Mouse (Mus musculus) heart, postnatal 36 days (tissue): ENCODE data around the gene Eri3. TPM values are rescaled to one million over a fixed set of nuclear protein-coding genes. Genes with fewer than 3 reads are reported as not detected.

Experiments used
- DNase-seq, 2 experiments: peaks; one replicate each; pipeline ENCODE4 v3.0.0; 2021 to 2022
- intact Hi-C: fragments of 180-260 bp; cut with DNase I; formaldehyde crosslinking; loops from one replicate; pipeline ENCODE4 v1.15.1; 2025
- total RNA-seq, 2 experiments: library from RNA; stranded (reverse); gene quantifications; 2 replicates each; pipeline ENCODE4 v1.2.3; 2021

Gene Eri3
- total RNA-seq, 2 experiments from 2014 or later, result 89.9 to 91.4 TPM

GRCm38 (mm10) chr4:117616600-117616999, 66.4 kb downstream of the Eri3 start:
- no peak for DNase-seq
- intact Hi-C loops, result no loop called here

DNA sequence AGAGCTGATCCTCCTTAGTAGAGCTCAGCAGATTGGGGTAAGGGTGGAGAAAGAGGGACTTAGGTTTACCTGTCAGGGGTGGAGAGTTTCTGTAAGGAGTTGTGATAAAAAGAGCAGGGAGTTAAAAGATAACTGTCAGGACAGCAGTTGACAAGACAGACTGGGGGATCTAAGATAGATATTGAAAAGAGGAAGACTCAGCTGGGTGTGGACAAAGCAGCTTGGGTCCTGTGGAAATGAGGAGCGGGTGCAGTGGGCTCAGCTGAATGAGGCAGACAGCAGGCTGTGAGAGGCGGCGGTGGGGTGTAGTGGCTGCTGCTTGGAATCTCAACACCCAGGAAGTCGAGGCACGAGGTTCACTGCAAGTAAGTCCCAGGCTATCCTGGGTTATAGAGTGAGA, 72.1 kb downstream of the Eri3 start:
- no peak for DNase-seq

DNA sequence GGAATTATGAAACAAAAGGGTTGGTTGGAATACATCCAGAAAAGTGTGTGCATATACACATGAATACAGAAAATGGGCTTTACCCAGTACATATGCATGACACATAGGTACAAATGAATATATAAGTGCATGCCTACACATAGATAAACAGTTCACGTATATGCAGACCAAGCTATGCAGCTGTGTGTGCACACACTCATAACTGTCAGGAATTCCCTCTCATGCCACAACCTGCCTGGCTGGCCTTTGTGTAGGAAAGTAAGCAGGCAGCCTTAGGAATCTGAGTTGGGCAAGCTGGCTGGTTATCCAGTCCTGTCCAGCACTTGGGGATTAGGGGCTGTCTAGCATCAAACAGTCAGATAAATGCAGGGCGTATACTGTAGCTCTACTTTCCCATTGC, 72.9 kb downstream of the Eri3 start:
- intact Hi-C loops, result no loop called here

More for the DNA sequence above, 72.1 kb downstream of the Eri3 start:
- intact Hi-C loops, result no loop called here

GRCm38 (mm10) chr4:117624660-117625059, 74.5 kb downstream of the Eri3 start:
- DNase-seq, result no peak
- intact Hi-C loops, result no loop called here

More for the DNA sequence above, 72.9 kb downstream of the Eri3 start:
- DNase-seq, result no peak

- intact Hi-C loops, result no loop called here
Observed at GRCm38 (mm10) chr4:117628464-117628863, 78.3 kb downstream of the Eri3 start.

DNA sequence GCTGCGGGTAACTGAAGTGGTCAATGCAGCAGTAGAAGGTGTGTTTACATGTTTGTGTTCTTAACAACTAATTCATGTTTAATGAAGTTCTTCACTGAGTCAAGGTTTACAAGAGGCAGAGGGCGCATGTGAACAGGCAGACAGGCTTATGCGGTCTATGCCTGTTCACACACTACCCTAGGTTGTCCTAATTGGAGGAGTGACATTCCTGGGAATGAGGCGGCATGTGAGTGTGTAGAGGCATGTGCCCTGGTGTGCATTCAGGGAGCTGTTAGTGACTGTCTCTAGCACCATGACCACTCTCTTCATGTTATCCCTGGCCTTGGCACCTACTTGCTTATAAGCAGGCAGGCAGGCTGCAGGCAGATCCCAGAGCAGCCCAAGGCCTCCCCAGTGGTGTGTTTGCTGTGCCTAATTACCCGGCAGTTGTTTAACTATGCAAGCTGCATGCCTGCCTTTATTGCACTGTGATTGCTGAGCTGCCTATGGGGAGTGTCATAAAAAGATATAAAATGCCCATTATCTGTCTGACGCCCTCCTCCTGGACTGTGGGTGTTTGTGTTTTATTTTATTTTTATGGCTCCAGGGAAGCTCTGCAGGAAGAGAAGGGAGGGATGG, 80.0 kb downstream of the Eri3 start:
- DNase-seq, result no peak

More at GRCm38 (mm10) chr4:117628464-117628863, 78.3 kb downstream of the Eri3 start:
- no peak for DNase-seq

GRCm38 (mm10) chr4:117633527-117633926, 83.4 kb downstream of the Eri3 start:
- intact Hi-C loops, result no loop called here
- DNase-seq, result no peak

More for the DNA sequence above, 80.0 kb downstream of the Eri3 start:
- intact Hi-C loops, result no loop called here

DNA sequence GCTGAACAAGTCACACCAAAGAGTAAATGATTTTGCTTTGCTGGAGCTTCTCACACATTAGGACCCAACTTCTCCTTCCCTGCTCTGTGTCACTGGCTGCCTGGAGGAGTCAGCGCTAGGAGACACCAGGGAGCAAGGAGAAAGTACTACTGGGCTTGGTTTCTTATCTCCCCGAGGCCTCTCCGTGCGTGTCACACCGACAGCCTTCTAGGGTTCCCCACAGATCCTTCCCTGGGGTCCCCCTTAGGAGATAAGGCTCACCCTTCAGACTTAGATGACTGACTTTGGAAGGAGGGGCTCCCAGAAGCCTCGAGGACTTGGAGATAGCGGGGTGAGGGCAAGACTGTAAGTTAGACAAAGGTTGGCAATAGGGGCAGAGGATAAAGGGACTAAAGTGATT, 84.5 kb downstream of the Eri3 start:
- intact Hi-C loops, result no loop called here
- no peak for DNase-seq

DNA sequence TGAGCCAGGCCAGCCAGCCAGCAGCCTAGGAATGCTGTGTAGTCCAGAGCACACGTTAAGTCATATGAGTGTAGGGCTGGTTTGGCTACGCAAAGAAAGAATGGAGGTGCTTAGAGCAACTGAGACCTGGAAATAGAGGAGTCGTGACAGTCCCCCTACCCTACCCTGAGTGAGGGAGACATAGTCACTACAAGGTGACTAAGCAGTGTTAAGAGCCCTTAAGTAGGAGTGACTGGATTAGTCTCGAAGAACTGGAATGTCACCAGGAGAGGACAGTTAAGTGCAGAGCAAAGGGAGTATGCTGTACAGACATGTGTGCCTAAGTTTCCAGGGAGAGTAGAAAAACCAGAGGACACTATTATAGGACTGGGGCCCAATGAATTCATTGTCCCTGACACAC, 86.0 kb downstream of the Eri3 start:
- no peak for DNase-seq
- intact Hi-C loops, result no loop called here

DNA sequence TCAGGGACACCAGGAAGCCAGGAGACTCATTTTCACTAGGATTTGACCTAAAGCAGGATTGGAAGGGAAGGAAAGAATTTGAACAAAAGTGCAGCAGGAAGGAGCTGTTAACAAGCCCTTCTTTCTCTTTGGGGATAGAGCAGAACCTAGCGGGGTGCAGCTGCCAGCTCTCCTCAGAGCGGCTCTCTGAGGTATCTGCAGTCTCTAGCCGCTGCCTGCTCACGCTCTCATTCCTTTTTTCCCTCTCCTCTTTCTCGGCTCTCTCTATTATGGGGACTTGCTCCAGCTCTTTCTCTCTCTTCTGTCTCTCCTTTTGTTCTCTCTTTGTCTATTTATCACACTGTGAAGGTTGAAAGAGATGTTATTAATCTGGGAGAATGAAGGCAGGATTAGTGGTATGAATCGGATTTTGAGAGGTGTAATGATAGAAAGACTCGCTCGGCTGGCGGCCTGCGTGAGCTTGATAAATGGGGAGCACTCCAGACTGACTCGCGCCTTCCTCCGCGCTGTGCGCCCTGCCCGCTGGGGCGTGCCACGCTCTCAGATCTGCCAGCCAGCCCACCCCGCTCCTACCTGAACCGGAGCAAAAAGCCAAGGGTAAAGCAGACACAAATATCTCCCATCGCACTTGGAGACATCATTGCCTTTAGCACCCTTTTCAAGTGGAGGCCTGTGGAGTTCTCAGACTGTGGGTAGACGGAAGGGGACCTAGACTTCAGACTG, 86.9 kb downstream of the Eri3 start:
- DNase-seq, result no peak
- intact Hi-C loops, result no loop called here

- DNase-seq, result no peak
Observed at GRCm38 (mm10) chr4:117640925-117641703, 90.9 kb downstream of the Eri3 start.

GRCm38 (mm10) chr4:117641804-117642203, 91.6 kb downstream of the Eri3 start:
- intact Hi-C loops, result no loop called here

More at GRCm38 (mm10) chr4:117640925-117641703, 90.9 kb downstream of the Eri3 start:
- intact Hi-C loops, result no loop called here

DNA sequence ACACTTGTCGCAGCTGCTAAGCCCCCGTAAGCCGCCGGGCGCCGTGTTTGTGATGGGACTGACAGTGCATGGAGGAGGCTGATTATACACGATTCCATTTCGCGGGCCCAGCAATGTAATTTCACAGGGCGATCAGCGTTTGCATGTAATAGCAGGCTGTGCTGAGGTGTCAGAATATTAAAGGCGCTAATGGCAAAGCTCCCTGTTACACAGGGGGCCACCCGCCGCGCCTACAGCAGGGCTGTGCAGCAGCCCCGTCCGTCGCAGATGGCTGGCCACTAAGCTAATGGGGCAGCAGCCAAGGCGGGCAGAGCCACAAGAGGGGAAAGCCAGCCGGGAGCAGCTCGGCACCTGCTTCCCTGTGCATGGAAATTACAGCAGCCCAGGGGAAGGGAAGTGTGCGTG, 94.9 kb downstream of the Eri3 start:
- DNase-seq, result no peak
- intact Hi-C loops, result no loop called here

More at GRCm38 (mm10) chr4:117641804-117642203, 91.6 kb downstream of the Eri3 start:
- no peak for DNase-seq

DNA sequence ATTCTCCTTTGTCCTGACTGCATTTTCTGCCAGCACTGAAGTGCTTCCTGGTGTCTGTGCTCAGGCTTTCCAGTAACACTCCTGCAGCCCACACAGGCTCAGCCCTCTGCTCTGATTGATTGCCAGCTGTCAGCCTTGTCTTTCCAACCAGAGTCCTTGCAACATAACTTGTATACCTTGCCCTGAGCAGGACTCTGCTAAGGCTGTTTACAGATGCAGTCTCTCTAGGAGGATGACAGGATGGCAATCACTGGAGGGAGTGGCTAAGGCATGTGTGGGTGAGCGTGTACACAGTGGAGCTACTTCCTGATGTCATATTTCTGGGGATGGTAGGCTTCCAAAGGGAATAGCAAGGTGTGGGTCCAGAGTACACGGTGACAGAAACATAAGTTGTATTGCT, 95.7 kb downstream of the Eri3 start:
- intact Hi-C loops, result no loop called here

GRCm38 (mm10) chr4:117646496-117646895, 96.3 kb downstream of the Eri3 start:
- intact Hi-C loops, result no loop called here
- no peak for DNase-seq

More for the DNA sequence above, 95.7 kb downstream of the Eri3 start:
- DNase-seq, result no peak

- intact Hi-C loops, result no loop called here
- no peak for DNase-seq
Observed at GRCm38 (mm10) chr4:117646926-117647755, 97.0 kb downstream of the Eri3 start.

DNA sequence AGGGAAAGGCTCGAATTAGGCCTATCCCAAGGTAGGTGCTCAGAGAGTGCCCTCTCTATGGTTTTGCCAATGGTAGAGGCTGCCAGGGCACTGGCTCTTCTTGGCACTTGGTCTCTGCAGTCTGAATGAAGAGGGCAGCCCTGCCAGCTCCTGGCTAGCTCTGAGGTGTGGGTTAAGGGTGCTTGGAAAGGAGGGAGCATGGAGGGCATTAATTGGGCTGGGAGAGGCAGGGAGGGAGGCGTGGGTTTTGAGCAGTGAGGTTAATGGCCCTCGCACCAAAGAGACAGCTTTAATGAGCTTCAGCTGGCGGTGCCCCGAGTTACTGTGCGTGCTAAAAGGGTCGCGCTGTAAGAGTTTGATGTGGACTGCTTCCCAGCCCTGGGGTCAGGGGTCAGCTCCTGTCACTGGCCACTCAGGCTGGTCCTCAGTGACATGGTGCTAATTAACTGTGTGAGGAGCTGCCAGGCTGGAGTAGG, 101.5 kb downstream of the Eri3 start:
- no peak for DNase-seq
- intact Hi-C loops, result no loop called here

- intact Hi-C loops, result no loop called here
- DNase-seq, result no peak
Observed at GRCm38 (mm10) chr4:117652727-117653126, 102.6 kb downstream of the Eri3 start.

GRCm38 (mm10) chr4:117654016-117654702, 104.0 kb downstream of the Eri3 start:
- intact Hi-C loops, result no loop called here
- no peak for DNase-seq
